ENCODE assay signal across 27 mouse cellular contexts in genomic region chr15:87987322-87987985, GRCm38 (mm10).
DNase-seq lines count a peak whose midpoint lies in the region; ATAC-seq and TF ChIP-seq lines count a peak whose summit lies in the region.
"Had no signal": no experiment of that assay in that cellular context is flagged by ENCODE, and none has a peak within 500 bp of the region (broad histone marks: within the 10 kb centered on the region; RNA-seq: fewer than 3 reads in every experiment).

No protein-coding gene starts in this region.

- H3K4me3 ChIP-seq in hindbrain, embryonic 10.5 days = no peak overlapping the region
- no peak overlapping the region for H3K4me3 ChIP-seq in hindbrain, postnatal 0 days (ENCODE audit: low read length)
- peak overlapping the region; percentile 60 for H3K4me3 ChIP-seq in testis, adult 2 months (ENCODE audit: control insufficient read depth, low read depth, low read length)
- H3K4me3 ChIP-seq in embryonic facial prominence, embryonic 14.5 days (ENCODE audit: low read depth, low read length) = no peak overlapping the region
- no peak overlapping the region for H3K4me3 ChIP-seq in stomach, postnatal 0 days (ENCODE audit: low read depth, low read length)
- H3K4me3 ChIP-seq: embryonic facial prominence, embryonic 12.5 days; heart, embryonic 12.5 days; hindbrain, embryonic 13.5 days; left cerebral cortex, adult 2 months; liver, embryonic 15.5 days; lung, embryonic 15.5 days; neural tube, embryonic 12.5 days had no signal

- no peaks in the 10 kb centered on the region for H3K36me3 ChIP-seq in hindbrain, embryonic 10.5 days
- no peaks in the 10 kb centered on the region for H3K36me3 ChIP-seq in hindbrain, postnatal 0 days (ENCODE audit: insufficient read depth, low read length)
- no peaks in the 10 kb centered on the region for H3K36me3 ChIP-seq in testis, adult 2 months (ENCODE audit: control insufficient read depth, insufficient read depth, low read length)
- H3K36me3 ChIP-seq in embryonic facial prominence, embryonic 14.5 days (ENCODE audit: control insufficient read depth, insufficient read depth, low read length) = no peaks in the 10 kb centered on the region
- H3K36me3 ChIP-seq in stomach, postnatal 0 days (ENCODE audit: control insufficient read depth, insufficient read depth, low read length) = no peaks in the 10 kb centered on the region
- H3K36me3 ChIP-seq: embryonic facial prominence, embryonic 12.5 days; heart, embryonic 12.5 days; hindbrain, embryonic 13.5 days; liver, embryonic 15.5 days; lung, embryonic 15.5 days; neural tube, embryonic 12.5 days had no signal

- 0 out of 2 replicates have a peak, but pooled peaks cover 9% of the 10 kb centered on the region for H3K27me3 ChIP-seq in hindbrain, embryonic 10.5 days (ENCODE audit: insufficient read depth, poor library complexity, severe bottlenecking)
- no peaks in the 10 kb centered on the region for H3K27me3 ChIP-seq in hindbrain, postnatal 0 days (ENCODE audit: insufficient read depth, low read length)
- no peaks in the 10 kb centered on the region for H3K27me3 ChIP-seq in testis, adult 2 months (ENCODE audit: control insufficient read depth, insufficient read depth, low read length)
- H3K27me3 ChIP-seq in embryonic facial prominence, embryonic 14.5 days (replicated peaks; ENCODE audit: control insufficient read depth, insufficient read depth, low read length) = no peaks in the 10 kb centered on the region
- no peaks in the 10 kb centered on the region for H3K27me3 ChIP-seq in stomach, postnatal 0 days (ENCODE audit: control insufficient read depth, insufficient read depth, low read length)
- H3K27me3 ChIP-seq: embryonic facial prominence, embryonic 12.5 days; liver, embryonic 15.5 days; lung, embryonic 15.5 days; neural tube, embryonic 12.5 days had no signal

- ATAC-seq in hindbrain, postnatal 0 days = no peak
- peak; percentile 50; the same call in 1 of the 2 replicates for ATAC-seq in embryonic facial prominence, embryonic 14.5 days (ENCODE audit: low read depth)
- no peak; the same call in 1 of the 2 replicates for ATAC-seq in stomach, postnatal 0 days (ENCODE audit: low FRiP score, low TSS enrichment)

- TF ChIP-seq EP300 in stomach, postnatal 0 days (optimal IDR thresholded peaks at IDR 0.05) = no peak

- peak; percentile 5 for DNase-seq in hindbrain, embryonic 10.5 days (ENCODE audit: low spot score)
- DNase-seq in hindbrain, postnatal 0 days (ENCODE audit: low spot score) = no peak
- DNase-seq in testis, postnatal 10 days (ENCODE audit: low spot score) = no peak
- peak; percentile 23 for DNase-seq in embryonic facial prominence, embryonic 14.5 days (ENCODE audit: low spot score)
- DNase-seq in heart, adult 18-20 months = no peak
- no peak for DNase-seq in stomach, postnatal 0 days (ENCODE audit: low spot score)
- DNase-seq: cerebellum, adult 18-20 months; cerebellum, postnatal 25 days; gastrocnemius, postnatal 14 days; heart, adult 11 months; heart, postnatal 10 days; kidney, postnatal 10 days; left cerebral cortex, postnatal 4 days; liver; right cerebral cortex, adult 18-20 months; right cerebral cortex, postnatal 4 days; thymus, adult 2 months; thymus, postnatal 4 days had no signal

- WGBS in hindbrain, embryonic 10.5 days = 9% methylated on average over 5 of the region's 5 CpGs
- 17% methylated on average over 5 of the region's 5 CpGs for WGBS in hindbrain, postnatal 0 days
- WGBS in embryonic facial prominence, embryonic 14.5 days = 29% methylated on average over 5 of the region's 5 CpGs
- WGBS in stomach, postnatal 0 days = 43% methylated on average over 5 of the region's 5 CpGs

- peak overlapping the region; percentile 77 for H3K27ac ChIP-seq in hindbrain, embryonic 10.5 days
- no peak overlapping the region for H3K27ac ChIP-seq in hindbrain, postnatal 0 days
- no peak overlapping the region for H3K27ac ChIP-seq in testis, adult 2 months (ENCODE audit: control insufficient read depth, insufficient read depth, low read depth, low read length)
- no peak overlapping the region for H3K27ac ChIP-seq in embryonic facial prominence, embryonic 14.5 days (replicated peaks; ENCODE audit: low read depth, low read length)
- H3K27ac ChIP-seq in stomach, postnatal 0 days (replicated peaks) = no peak overlapping the region
- H3K27ac ChIP-seq: embryonic facial prominence, embryonic 12.5 days; hindbrain, embryonic 13.5 days; left cerebral cortex, adult 2 months; liver, embryonic 15.5 days; lung, embryonic 15.5 days; macrophage; neural tube, embryonic 12.5 days had no signal

- TF ChIP-seq POLR2A in testis, adult 2 months (IDR thresholded peaks at IDR 0.05; ENCODE audit: control insufficient read depth, low read depth, low read length) = no peak

- no peak for TF ChIP-seq CTCF in hindbrain, postnatal 0 days (IDR thresholded peaks at IDR 0.05; ENCODE audit: low read depth)
- no peak for TF ChIP-seq CTCF in testis, adult 2 months (IDR thresholded peaks at IDR 0.05; ENCODE audit: control insufficient read depth, insufficient read depth, insufficient replicate concordance, low read depth, low read length)
- no peak for TF ChIP-seq CTCF in stomach, postnatal 0 days (IDR thresholded peaks at IDR 0.05; ENCODE audit: low read depth)

- H3K4me1 ChIP-seq in hindbrain, embryonic 10.5 days (replicated peaks) = peaks cover 28% of the 10 kb centered on the region
- H3K4me1 ChIP-seq in hindbrain, postnatal 0 days (ENCODE audit: insufficient read depth, low read length) = no peaks in the 10 kb centered on the region
- H3K4me1 ChIP-seq in testis, adult 2 months (ENCODE audit: control insufficient read depth, insufficient read depth, low read length) = no peaks in the 10 kb centered on the region
- peaks cover 6% of the 10 kb centered on the region; the same call in 1 of the 2 replicates for H3K4me1 ChIP-seq in embryonic facial prominence, embryonic 14.5 days (ENCODE audit: control insufficient read depth, insufficient read depth, low read length)
- no peaks in the 10 kb centered on the region for H3K4me1 ChIP-seq in stomach, postnatal 0 days (replicated peaks; ENCODE audit: control insufficient read depth, insufficient read depth)
- H3K4me1 ChIP-seq: liver, embryonic 15.5 days; lung, embryonic 15.5 days had no signal

- H3K4me2 ChIP-seq in hindbrain, postnatal 0 days (ENCODE audit: low read depth, low read length) = no peak overlapping the region
- H3K4me2 ChIP-seq in embryonic facial prominence, embryonic 14.5 days (ENCODE audit: low read depth, low read length) = no peak overlapping the region
- no peak overlapping the region for H3K4me2 ChIP-seq in stomach, postnatal 0 days (replicated peaks; ENCODE audit: low read depth)
- H3K4me2 ChIP-seq: embryonic facial prominence, embryonic 12.5 days; heart, embryonic 12.5 days; hindbrain, embryonic 13.5 days; liver, embryonic 15.5 days; lung, embryonic 15.5 days; neural tube, embryonic 12.5 days had no signal

- no peaks in the 10 kb centered on the region for H3K9me3 ChIP-seq in hindbrain, embryonic 10.5 days
- H3K9me3 ChIP-seq in hindbrain, postnatal 0 days (ENCODE audit: low read length) = no peaks in the 10 kb centered on the region
- H3K9me3 ChIP-seq in embryonic facial prominence, embryonic 14.5 days (ENCODE audit: control insufficient read depth, low read length) = no peaks in the 10 kb centered on the region
- H3K9me3 ChIP-seq in stomach, postnatal 0 days (ENCODE audit: control insufficient read depth, low read length) = no peaks in the 10 kb centered on the region
- H3K9me3 ChIP-seq: embryonic facial prominence, embryonic 12.5 days; heart, embryonic 12.5 days; hindbrain, embryonic 13.5 days; liver, embryonic 15.5 days; lung, embryonic 15.5 days; neural tube, embryonic 12.5 days had no signal

- no peak overlapping the region for H3K9ac ChIP-seq in hindbrain, postnatal 0 days (replicated peaks; ENCODE audit: low read length)
- no peak overlapping the region for H3K9ac ChIP-seq in embryonic facial prominence, embryonic 14.5 days (ENCODE audit: low read depth, low read length)
- H3K9ac ChIP-seq in stomach, postnatal 0 days (ENCODE audit: low read length) = no peak overlapping the region
- H3K9ac ChIP-seq: embryonic facial prominence, embryonic 12.5 days; heart, embryonic 12.5 days; hindbrain, embryonic 13.5 days; liver, embryonic 15.5 days; lung, embryonic 15.5 days; neural tube, embryonic 12.5 days had no signal

Comparison
In these comparisons a context has a peak if more than half of its experiments do, and no peak if none do; other contexts are left out.
1. DNase-seq: peak in hindbrain, embryonic 10.5 days (single experiment) and embryonic facial prominence, embryonic 14.5 days (single experiment); none in hindbrain, postnatal 0 days (single experiment), testis, postnatal 10 days (single experiment), heart, adult 18-20 months (0 of 2) and stomach, postnatal 0 days (single experiment).